Mouse (Mus musculus): Measurements from ENCODE around the gene Fbxo39.

- TF ChIP-seq POLR2A (IDR thresholded peaks at IDR 0.05; ENCODE audit: low read depth, low read length) (no peak), CTCF (IDR thresholded peaks at IDR 0.05; ENCODE audit: extremely low read depth, insufficient read length, insufficient replicate concordance, low read depth, low read length) (no peak)
These were observed 38.0 kb downstream of the Fbxo39 start for GRCm38 (mm10) chr11:72352272-72352671.
